Mouse (Mus musculus) cerebellum, adult 2 months (tissue): ENCODE measurements at regions not wholly inside any gene's neighbourhood (a gene's known extent, or its start where the extent isn't known, plus 50 kb on each side); places are given as distances from the start of the nearest gene placed in this dataset.

Experiments used
- DNase-seq, 2 experiments: peaks; one replicate each; pipeline ENCODE4 v3.0.0; 2021
- H3K27ac ChIP-seq: fragments of 200-500 bp; 2 replicates; pipeline ENCODE4 v1.5.1; 2012; ENCODE audit warnings: low read length, control low read depth, inconsistent platforms; ENCODE audit not compliant: insufficient read depth
- H3K27me3 ChIP-seq: fragments of 200-500 bp; 2 replicates; pipeline ENCODE4 v1.6.1; 2012; ENCODE audit warnings: inconsistent platforms, mild to moderate bottlenecking, low read length, moderate library complexity; ENCODE audit not compliant: control insufficient read depth, insufficient read depth
- H3K4me1 ChIP-seq: fragments of 200-500 bp; 2 replicates; pipeline ENCODE4 v1.6.1; 2011; ENCODE audit warnings: low read length; ENCODE audit not compliant: control insufficient read depth, insufficient read depth
- H3K4me3 ChIP-seq: fragments of 200-500 bp; replicated peaks from 2 replicates; pipeline ENCODE3; 2011; ENCODE audit warnings: mild to moderate bottlenecking, low read depth, low read length, control low read depth; ENCODE audit not compliant: insufficient read depth
- CTCF ChIP-seq: fragments of 200-500 bp; IDR thresholded peaks from 2 replicates; pipeline ENCODE4 v1.5.1; 2011; ENCODE audit warnings: low read depth, mild to moderate bottlenecking, control low read depth, low read length, moderate library complexity, borderline replicate concordance; ENCODE audit not compliant: insufficient read depth
- POLR2A ChIP-seq: fragments of 200-500 bp; IDR thresholded peaks from 2 replicates; pipeline ENCODE4 v1.6.1; 2011; ENCODE audit warnings: low read length, control low read depth, borderline replicate concordance; ENCODE audit not compliant: insufficient read depth
- WGBS: fragments of 180-500 bp; shearing (Covaris S2); methylation state at CpG from one replicate; pipeline ENCODE4 v1.1.7; 2018; 5-methylcytosine and 5-hydroxymethylcytosine counted together

GRCm38 (mm10) chr7:134436917-134437316, 51.5 kb upstream of the D7Ertd443e start:
- 97% methylated on average over 3 of the region's 3 CpGs for WGBS
- no peak for TF ChIP-seq POLR2A
- no peak for TF ChIP-seq CTCF
- no peak for DNase-seq
- H3K4me3 ChIP-seq, result no peak overlapping the region
- H3K27ac ChIP-seq, result no peak overlapping the region
- no peaks in the 10 kb centered on the region for H3K4me1 ChIP-seq
- no peaks in the 10 kb centered on the region; the same call in 1 of the 2 replicates for H3K27me3 ChIP-seq

GRCm38 (mm10) chr7:134439281-134439680, 53.8 kb upstream of the D7Ertd443e start:
- 94% methylated on average over 5 of the region's 5 CpGs for WGBS
- H3K27ac ChIP-seq, result no peak overlapping the region
- TF ChIP-seq POLR2A (no peak), CTCF (no peak)
- no peak overlapping the region for H3K4me3 ChIP-seq
- H3K4me1 ChIP-seq, result no peaks in the 10 kb centered on the region
- H3K27me3 ChIP-seq, result no peaks in the 10 kb centered on the region; the same call in 1 of the 2 replicates
- no peak for DNase-seq

GRCm38 (mm10) chr7:134445008-134445806, 59.7 kb upstream of the D7Ertd443e start:
- 75% methylated on average over 8 of the region's 8 CpGs for WGBS
- DNase-seq, result no peak
- no peak overlapping the region for H3K27ac ChIP-seq
- H3K4me1 ChIP-seq, result no peaks in the 10 kb centered on the region
- no peak overlapping the region for H3K4me3 ChIP-seq
- H3K27me3 ChIP-seq, result no peaks in the 10 kb centered on the region; the same call in 1 of the 2 replicates
- TF ChIP-seq CTCF (no peak), POLR2A (no peak)

- Histone ChIP-seq H3K4me3 (no peak overlapping the region), H3K27me3 (no peaks in the 10 kb centered on the region; the same call in 1 of the 2 replicates), H3K27ac (no peak overlapping the region), H3K4me1 (no peaks in the 10 kb centered on the region)
- DNase-seq, result no peak
- TF ChIP-seq POLR2A (no peak), CTCF (no peak)
These were observed 62.3 kb upstream of the D7Ertd443e start for GRCm38 (mm10) chr7:134447648-134448202.

- H3K4me3 ChIP-seq, result no peak overlapping the region
- H3K27me3 ChIP-seq, result no peaks in the 10 kb centered on the region; the same call in 1 of the 2 replicates
- 75% methylated on average over 2 of the region's 2 CpGs for WGBS
- no peak for DNase-seq
- H3K27ac ChIP-seq, result no peak overlapping the region
- TF ChIP-seq POLR2A, result no peak
- no peak for TF ChIP-seq CTCF
- no peaks in the 10 kb centered on the region for H3K4me1 ChIP-seq
These were observed 63.4 kb upstream of the D7Ertd443e start for GRCm38 (mm10) chr7:134448831-134449230.

- Histone ChIP-seq H3K4me3 (no peak overlapping the region), H3K27ac (no peak overlapping the region), H3K4me1 (no peaks in the 10 kb centered on the region), H3K27me3 (no peaks in the 10 kb centered on the region; the same call in 1 of the 2 replicates)
- DNase-seq, result no peak
- no peak for TF ChIP-seq POLR2A
- no peak for TF ChIP-seq CTCF
- 65% methylated on average over 3 of the region's 3 CpGs for WGBS
These were observed 77.2 kb upstream of the D7Ertd443e start for GRCm38 (mm10) chr7:134462677-134463076.

GRCm38 (mm10) chr7:134463380-134463779, 77.9 kb upstream of the D7Ertd443e start:
- no peaks in the 10 kb centered on the region for H3K4me1 ChIP-seq
- H3K27me3 ChIP-seq, result no peaks in the 10 kb centered on the region; the same call in 1 of the 2 replicates
- 96% methylated on average over 4 of the region's 4 CpGs for WGBS
- H3K27ac ChIP-seq, result no peak overlapping the region
- DNase-seq, result no peak
- no peak overlapping the region for H3K4me3 ChIP-seq
- TF ChIP-seq CTCF (no peak), POLR2A (no peak)

- Histone ChIP-seq H3K4me1 (no peaks in the 10 kb centered on the region), H3K27ac (no peak overlapping the region), H3K4me3 (no peak overlapping the region), H3K27me3 (no peaks in the 10 kb centered on the region; the same call in 1 of the 2 replicates)
- no peak for TF ChIP-seq POLR2A
- TF ChIP-seq CTCF, result no peak
- 89% methylated on average over 3 of the region's 3 CpGs for WGBS
- DNase-seq, result no peak
These were observed 81.8 kb upstream of the D7Ertd443e start for GRCm38 (mm10) chr7:134467216-134467615.
